Mouse (Mus musculus) forebrain, embryonic 14.5 days (tissue): Measurements from ENCODE around the gene Mrtfa. TPM values are rescaled to one million over a fixed set of nuclear protein-coding genes. Genes with fewer than 3 reads are reported as not detected.

ENCODE experiments used
- ATAC-seq: fragments of 200-750 bp; cut with Nextera tagmentation; 2 replicates; pipeline ENCODE4 v1.8.0; 2017; ENCODE audit warnings: mild to moderate bottlenecking, moderate library complexity
- DNase-seq: peaks from one replicate; pipeline ENCODE4 v3.0.0-alpha.2; 2015; ENCODE audit warnings: low spot score
- H3K27ac ChIP-seq: fragments of 300-500 bp; sonication (generic); 2 replicates; pipeline ENCODE4 v1.5.1; 2014; ENCODE audit warnings: low read depth, mild to moderate bottlenecking, control low read depth, low read length, moderate library complexity
- H3K27me3 ChIP-seq: fragments of 300-500 bp; sonication (generic); replicated peaks from 2 replicates; pipeline ENCODE4 v1.6.1; 2014; ENCODE audit warnings: low read length, control low read depth, mixed read lengths; ENCODE audit not compliant: control insufficient read depth, insufficient read depth
- H3K36me3 ChIP-seq: fragments of 300-500 bp; sonication (generic); 2 replicates; pipeline ENCODE4 v1.6.1; 2014; ENCODE audit warnings: low read length, control low read depth; ENCODE audit not compliant: control insufficient read depth, insufficient read depth
- H3K4me1 ChIP-seq: fragments of 300-500 bp; sonication (generic); 2 replicates; pipeline ENCODE4 v1.6.1; 2014; ENCODE audit warnings: antibody characterized with exemption, low read length, control low read depth; ENCODE audit not compliant: control insufficient read depth, insufficient read depth
- H3K4me2 ChIP-seq: fragments of 300-500 bp; sonication (generic); 2 replicates; pipeline ENCODE4 v1.6.1; 2014; ENCODE audit warnings: mild to moderate bottlenecking, control low read depth, low read length
- H3K4me3 ChIP-seq: fragments of 300-500 bp; sonication (generic); 2 replicates; pipeline ENCODE4 v1.5.1; 2014; ENCODE audit warnings: low read depth, low read length, control low read depth
- H3K9ac ChIP-seq: fragments of 300-500 bp; sonication (generic); 2 replicates; pipeline ENCODE4 v1.6.1; 2014; ENCODE audit warnings: mild to moderate bottlenecking, low read length, control low read depth, moderate library complexity
- H3K9me3 ChIP-seq: fragments of 300-500 bp; sonication (generic); replicated peaks from 2 replicates; pipeline ENCODE4 v1.6.1; 2016; ENCODE audit warnings: low read length, control low read depth, mixed read lengths; ENCODE audit not compliant: control insufficient read depth
- WGBS: fragments of 180-500 bp; shearing (Covaris S2); extraction: QIAGEN DNeasy Blood & Tissue Kit; methylation state at CpG from one replicate; pipeline ENCODE4 v1.1.7; 2014; 5-methylcytosine and 5-hydroxymethylcytosine counted together
- polyA plus RNA-seq: library from polyadenylated mRNA; unstranded; fragments of >200 nt; fragmentation: Nextera tagmentation; extraction: Ambion mirVana; gene quantifications from 2 replicates; pipeline ENCODE4 v1.2.1, GENCODE M21; 2014

Gene Mrtfa
- polyA plus RNA-seq, 1 experiment from 2014 or later: 13.6 TPM

DNA sequence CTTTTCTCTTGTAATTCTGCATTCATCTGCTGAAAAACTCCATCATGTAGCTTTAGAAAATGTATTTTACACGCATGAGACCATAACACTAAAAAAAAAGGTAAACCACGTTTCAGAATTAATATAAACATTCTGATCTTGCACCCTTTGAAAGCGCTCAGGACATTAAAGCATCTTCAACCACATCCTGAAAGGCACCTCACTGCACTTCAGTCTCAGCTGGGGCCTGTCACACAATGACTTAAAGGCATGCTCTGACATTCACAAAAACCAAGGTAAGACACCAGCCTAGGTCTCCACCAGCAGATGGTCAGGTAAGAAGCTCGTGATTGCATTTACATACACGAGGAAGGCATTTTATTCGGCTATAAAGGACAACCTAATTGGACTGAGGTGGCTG is 92.7 kb downstream of the Mrtfa start:
- Histone ChIP-seq H3K9me3 (no peaks in the 10 kb centered on the region), H3K9ac (no peak overlapping the region), H3K4me2 (no peak overlapping the region), H3K4me3 (no peak overlapping the region), H3K36me3 (no peaks in the 10 kb centered on the region), H3K27me3 (no peaks in the 10 kb centered on the region), H3K4me1 (peaks cover 2% of the 10 kb centered on the region; the same call in 1 of the 2 replicates), H3K27ac (no peak overlapping the region)
- WGBS: 84% methylated on average over 6 of the region's 6 CpGs
- ATAC-seq (no peak), DNase-seq (no peak)

DNA sequence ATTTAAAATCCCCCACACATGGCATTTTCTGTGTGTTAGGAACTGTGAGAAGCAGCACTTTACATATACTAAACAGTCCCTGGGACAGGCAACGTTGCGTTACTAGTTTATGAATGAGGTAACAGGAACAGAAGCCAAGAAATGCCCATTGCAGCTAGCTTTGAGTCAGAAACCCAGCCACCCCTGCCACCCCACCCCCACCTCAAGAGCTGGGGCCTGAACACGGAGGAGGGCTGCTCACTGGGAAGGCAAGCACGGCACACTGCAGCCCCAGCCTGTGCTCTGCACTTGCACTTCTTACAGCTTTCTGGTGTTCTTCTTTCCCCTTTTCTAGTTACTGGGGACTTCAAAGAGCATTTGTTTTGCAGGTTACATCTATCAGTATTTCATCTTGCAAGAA is 93.1 kb downstream of the Mrtfa start:
- DNase-seq (no peak), ATAC-seq (no peak)
- no peaks in the 10 kb centered on the region for H3K9me3 ChIP-seq
- no peaks in the 10 kb centered on the region for H3K27me3 ChIP-seq
- no peaks in the 10 kb centered on the region for H3K36me3 ChIP-seq
- H3K4me2 ChIP-seq: no peak overlapping the region
- no peaks in the 10 kb centered on the region; the same call in 1 of the 2 replicates for H3K4me1 ChIP-seq
- no peak overlapping the region for H3K27ac ChIP-seq
- 25% methylated on average over 4 of the region's 4 CpGs for WGBS
- no peak overlapping the region for H3K4me3 ChIP-seq
- H3K9ac ChIP-seq: no peak overlapping the region

DNA sequence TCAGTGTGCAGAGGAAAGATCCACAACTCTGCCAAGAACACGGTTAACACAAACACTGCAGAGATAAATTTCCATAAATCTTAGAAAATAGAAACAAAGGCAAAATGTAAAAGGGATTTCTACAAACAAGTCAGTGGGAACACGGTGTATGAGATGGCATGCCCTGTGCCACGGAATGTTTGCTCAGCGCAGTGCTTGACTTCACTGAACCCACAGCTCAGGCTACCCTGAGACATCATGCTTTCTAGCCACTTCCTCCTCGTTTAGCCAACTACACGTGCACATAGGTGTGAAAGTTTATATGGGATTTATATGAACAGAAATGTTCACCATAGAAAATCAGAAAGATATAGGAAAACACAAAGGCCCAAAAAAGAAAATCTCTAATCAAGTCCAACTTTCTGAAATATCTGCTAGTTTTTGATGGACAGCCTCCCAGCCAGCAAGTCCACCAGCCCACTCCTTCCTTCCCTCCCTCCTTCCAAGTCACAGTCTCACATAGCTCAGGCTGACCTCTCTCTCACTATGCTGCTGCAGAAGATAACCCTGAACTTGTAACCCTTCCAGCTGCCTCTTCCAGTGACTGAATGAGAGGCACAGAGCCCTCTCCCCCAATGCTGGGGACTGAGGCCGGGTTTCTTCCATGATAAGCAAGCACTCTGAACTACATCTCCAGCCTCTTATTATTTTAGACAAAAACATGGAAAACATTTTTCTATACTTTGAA is 94.1 kb downstream of the Mrtfa start:
- Histone ChIP-seq H3K36me3 (no peaks in the 10 kb centered on the region), H3K9me3 (no peaks in the 10 kb centered on the region), H3K4me1 (no peaks in the 10 kb centered on the region), H3K9ac (no peak overlapping the region), H3K4me2 (no peak overlapping the region), H3K27ac (no peak overlapping the region), H3K27me3 (no peaks in the 10 kb centered on the region), H3K4me3 (no peak overlapping the region)
- ATAC-seq (no peak), DNase-seq (no peak)
- WGBS: 85% methylated on average over 7 of the region's 7 CpGs

DNA sequence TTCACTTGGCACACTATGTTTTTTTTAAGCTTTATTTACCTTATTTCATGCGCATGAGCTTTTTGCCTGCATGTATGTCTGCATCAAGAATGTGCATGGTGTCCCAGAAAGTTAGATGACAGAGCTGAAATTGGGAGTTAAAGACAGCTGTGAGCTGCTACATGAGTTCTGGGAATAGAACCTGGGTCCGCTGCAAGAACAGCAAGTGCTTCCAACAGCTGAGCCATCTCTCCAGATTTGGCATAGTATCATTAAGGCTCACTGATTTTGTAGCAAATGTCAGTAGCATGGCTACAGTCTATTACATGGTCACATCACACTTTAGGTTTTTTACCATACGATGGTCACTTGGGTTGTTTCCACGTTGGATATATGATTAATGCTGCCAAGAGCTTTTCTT is 97.5 kb downstream of the Mrtfa start:
- Histone ChIP-seq H3K4me2 (no peak overlapping the region), H3K27ac (no peak overlapping the region), H3K36me3 (no peaks in the 10 kb centered on the region), H3K4me3 (no peak overlapping the region), H3K27me3 (no peaks in the 10 kb centered on the region), H3K9me3 (no peaks in the 10 kb centered on the region), H3K4me1 (peaks cover under 1% of the 10 kb centered on the region; the same call in 1 of the 2 replicates), H3K9ac (no peak overlapping the region)
- no peak for DNase-seq
- ATAC-seq: no peak
- 95% methylated on average over 4 of the region's 4 CpGs for WGBS

DNA sequence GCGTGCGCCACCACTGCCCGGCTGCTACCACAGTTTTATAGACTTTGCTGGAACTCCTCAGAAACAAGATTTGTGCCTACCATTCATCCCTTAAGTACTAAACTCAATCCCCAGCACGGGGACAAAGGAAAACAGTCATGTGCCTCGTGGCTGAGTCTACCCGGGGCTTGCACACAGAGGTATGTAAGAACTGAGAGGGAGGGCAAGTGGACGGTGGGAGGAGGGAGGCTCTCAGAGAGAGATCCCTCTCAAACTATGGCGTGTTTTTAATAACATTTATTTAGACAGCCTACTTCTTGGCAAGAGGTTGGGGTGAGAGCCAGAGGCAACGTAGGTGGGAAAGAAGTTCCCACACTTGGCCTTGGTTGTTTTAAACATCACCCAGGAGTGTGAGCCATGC is 98.8 kb downstream of the Mrtfa start:
- no peak overlapping the region for H3K9ac ChIP-seq
- no peaks in the 10 kb centered on the region for H3K36me3 ChIP-seq
- H3K4me3 ChIP-seq: no peak overlapping the region
- H3K9me3 ChIP-seq: no peaks in the 10 kb centered on the region
- H3K27ac ChIP-seq: no peak overlapping the region
- DNase-seq (no peak), ATAC-seq (no peak)
- no peaks in the 10 kb centered on the region for H3K27me3 ChIP-seq
- H3K4me1 ChIP-seq: peaks cover 11% of the 10 kb centered on the region
- H3K4me2 ChIP-seq: no peak overlapping the region
- WGBS: 72% methylated on average over 9 of the region's 9 CpGs

DNA sequence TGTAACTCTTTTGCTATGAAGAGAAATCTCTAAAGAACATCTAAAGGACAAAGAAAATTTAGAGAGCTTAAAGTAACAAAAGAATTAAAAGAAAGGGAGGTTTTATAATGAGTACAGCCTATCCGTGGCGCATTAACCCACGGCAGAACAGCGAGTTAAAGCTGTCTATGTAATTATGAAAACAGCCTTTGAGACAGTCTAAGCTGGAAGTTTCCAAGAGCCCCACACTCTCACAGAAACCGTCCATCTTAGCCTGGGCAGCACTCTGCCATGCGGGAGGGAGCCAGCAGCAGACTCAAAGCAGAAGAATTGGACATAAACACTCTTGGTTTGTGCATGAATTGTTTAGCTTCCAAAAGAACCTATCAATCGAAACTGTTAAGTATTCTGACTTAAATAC is 103.0 kb downstream of the Mrtfa start:
- Histone ChIP-seq H3K9me3 (no peaks in the 10 kb centered on the region), H3K9ac (no peak overlapping the region), H3K27me3 (no peaks in the 10 kb centered on the region), H3K4me2 (no peak overlapping the region), H3K4me1 (peaks cover 16% of the 10 kb centered on the region), H3K27ac (no peak overlapping the region), H3K4me3 (no peak overlapping the region), H3K36me3 (no peaks in the 10 kb centered on the region)
- ATAC-seq: peak; percentile 40; the same call in 1 of the 2 replicates
- peak; percentile 35 for DNase-seq
- 10% methylated on average over 7 of the region's 7 CpGs for WGBS

DNA sequence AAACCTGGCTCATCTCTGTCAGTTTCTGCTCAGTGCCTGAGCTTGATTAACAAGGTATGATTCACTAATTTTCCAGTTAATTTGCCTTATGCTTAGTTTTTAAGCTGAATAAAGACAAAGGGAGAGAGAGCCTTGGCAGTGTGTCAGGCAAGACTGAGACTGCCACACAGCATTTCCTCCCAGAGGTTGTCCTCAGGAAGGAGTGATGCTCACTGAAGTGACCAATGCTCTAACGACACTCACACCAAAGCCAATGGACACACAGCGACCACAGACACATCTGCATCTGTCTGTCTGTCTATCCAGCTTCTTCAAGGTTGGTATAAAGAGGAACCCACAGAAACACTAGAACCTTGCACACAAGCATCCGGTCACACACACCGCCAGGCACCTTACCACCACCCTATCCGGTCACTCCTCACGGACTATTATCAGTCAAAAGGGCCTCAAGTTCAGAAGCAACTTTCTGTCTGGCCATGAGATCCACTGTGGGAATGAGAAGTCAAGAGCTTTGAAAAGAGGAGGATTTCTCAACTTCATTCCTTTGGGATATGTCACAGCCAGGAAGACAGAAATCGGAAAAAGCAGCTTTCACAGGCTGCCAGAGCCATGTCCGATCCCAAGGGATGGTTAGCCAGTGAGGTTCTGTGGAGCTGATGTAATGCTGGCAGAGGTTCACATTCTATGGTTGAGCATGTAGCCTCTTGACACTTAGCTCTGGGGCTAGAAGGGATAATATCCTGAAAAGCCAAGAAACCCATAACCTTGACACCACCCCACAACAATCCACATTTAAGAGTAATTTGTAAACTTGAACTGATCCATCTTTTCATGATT is 103.7 kb downstream of the Mrtfa start:
- Histone ChIP-seq H3K27ac (no peak overlapping the region), H3K4me3 (no peak overlapping the region), H3K9me3 (no peaks in the 10 kb centered on the region), H3K27me3 (no peaks in the 10 kb centered on the region), H3K4me1 (peaks cover 16% of the 10 kb centered on the region), H3K9ac (no peak overlapping the region), H3K4me2 (no peak overlapping the region), H3K36me3 (no peaks in the 10 kb centered on the region)
- ATAC-seq: no peak
- WGBS: 70% methylated on average over 8 of the region's 8 CpGs
- DNase-seq: peak; percentile 61

DNA sequence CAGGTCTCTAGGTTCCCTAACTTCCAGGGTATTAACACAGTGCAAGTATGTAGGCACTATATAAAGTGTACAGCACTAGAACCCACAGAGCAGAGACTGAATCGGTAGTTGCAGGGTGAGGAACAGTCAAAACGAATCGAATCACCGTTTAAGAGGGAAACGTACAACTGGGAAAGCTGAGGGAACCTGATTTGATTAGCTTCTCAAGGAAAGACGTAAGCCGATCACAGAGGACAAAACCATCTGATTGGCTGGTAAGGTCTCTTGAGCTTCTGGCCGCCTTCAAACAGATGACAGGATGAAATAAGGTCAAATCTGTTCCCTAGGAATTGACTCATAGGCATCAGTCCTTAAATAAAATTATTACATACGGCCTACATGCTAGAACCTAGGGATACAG is 106.7 kb downstream of the Mrtfa start:
- Histone ChIP-seq H3K4me2 (no peak overlapping the region), H3K9me3 (no peaks in the 10 kb centered on the region), H3K27me3 (no peaks in the 10 kb centered on the region), H3K36me3 (no peaks in the 10 kb centered on the region), H3K27ac (no peak overlapping the region), H3K9ac (no peak overlapping the region), H3K4me1 (peaks cover 16% of the 10 kb centered on the region), H3K4me3 (no peak overlapping the region)
- DNase-seq: no peak
- 89% methylated on average over 9 of the region's 9 CpGs for WGBS
- ATAC-seq: no peak

DNA sequence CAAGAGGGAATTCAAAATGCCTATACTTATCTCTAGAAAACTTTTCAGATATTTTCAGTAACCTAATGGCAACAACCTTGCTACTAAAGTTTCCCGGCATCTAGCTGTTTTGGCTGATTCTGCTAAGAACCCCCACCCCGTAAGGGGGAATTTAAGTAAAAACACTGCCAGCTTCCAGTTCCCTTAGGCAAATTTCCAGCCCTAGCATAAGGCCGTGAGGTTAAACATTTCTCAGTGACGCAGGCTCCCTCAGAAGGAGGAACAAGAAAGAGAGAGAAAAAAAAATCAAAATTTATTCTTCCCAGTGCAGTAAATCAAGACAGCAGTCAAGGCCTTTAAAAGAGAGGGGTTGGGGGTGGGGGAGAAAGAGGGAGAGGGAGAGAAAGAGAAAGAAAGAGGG is 107.3 kb downstream of the Mrtfa start:
- H3K27ac ChIP-seq: no peak overlapping the region
- no peaks in the 10 kb centered on the region for H3K9me3 ChIP-seq
- H3K9ac ChIP-seq: no peak overlapping the region
- no peak for DNase-seq
- H3K27me3 ChIP-seq: no peaks in the 10 kb centered on the region
- peaks cover 16% of the 10 kb centered on the region for H3K4me1 ChIP-seq
- H3K4me3 ChIP-seq: no peak overlapping the region
- H3K36me3 ChIP-seq: no peaks in the 10 kb centered on the region
- H3K4me2 ChIP-seq: no peak overlapping the region
- whole genome bisulfite sequencing: 68% methylated on average over 4 of the region's 4 CpGs
- ATAC-seq: no peak
